8 mouse cellular contexts compared by ENCODE assay signal in genomic region chr14:7568382-7568781, GRCm38 (mm10). TPM values are rescaled to one million over a fixed set of nuclear protein-coding genes. Genes with fewer than 3 reads are reported as not detected.
DNase-seq lines count a peak whose midpoint lies in the region; ATAC-seq and TF ChIP-seq lines count a peak whose summit lies in the region.
"Not testable (repeated sequence)": the region's sequence is repeated elsewhere in the genome, so short reads cannot be mapped to it uniquely, and the experiment has no call there.

Gm3558 (minus strand) TSS chr14:7568566.

- intact Hi-C loops in heart, adult 2 months (cut with DNase I): not testable (repeated sequence)

- H3K9me3 ChIP-seq in embryonic facial prominence, embryonic 14.5 days (ENCODE audit: control insufficient read depth, low read length); hindbrain, embryonic 14.5 days (ENCODE audit: control insufficient read depth, low read length); midbrain, embryonic 15.5 days; stomach, embryonic 15.5 days: not testable (repeated sequence)

- not testable (repeated sequence) for TF ChIP-seq EP300 in heart, adult 2 months (IDR thresholded peaks at IDR 0.05; ENCODE audit: insufficient read depth, low read depth, low read length)

- H3K4me3 ChIP-seq in brown adipose tissue, adult 24 weeks (ENCODE audit: insufficient read depth, low read depth, low read length): peak within 1 kb of the TSS; percentile 60
- H3K4me3 ChIP-seq in embryonic facial prominence, embryonic 14.5 days (ENCODE audit: low read depth, low read length): peak within 1 kb of the TSS; percentile 32
- peak within 1 kb of the TSS; percentile 24; the same call in 1 of the 2 replicates for H3K4me3 ChIP-seq in heart, adult 2 months
- peak within 1 kb of the TSS; percentile 40 for H3K4me3 ChIP-seq in hindbrain, embryonic 14.5 days (replicated peaks; ENCODE audit: low read length)
- peak within 1 kb of the TSS; percentile 33; the same call in 1 of the 2 replicates for H3K4me3 ChIP-seq in liver, adult 2 months (ENCODE audit: insufficient read depth, low read depth, low read length)
- peak within 1 kb of the TSS; percentile 55 for H3K4me3 ChIP-seq in midbrain, embryonic 15.5 days
- H3K4me3 ChIP-seq in stomach, embryonic 15.5 days (replicated peaks): peak within 1 kb of the TSS; percentile 39

- peak within 1 kb of the TSS; percentile 68 for H3K27ac ChIP-seq in brown adipose tissue, adult 24 weeks (replicated peaks; ENCODE audit: low read depth, low read length)
- H3K27ac ChIP-seq in embryonic facial prominence, embryonic 14.5 days (replicated peaks; ENCODE audit: low read depth, low read length); heart, adult 2 months; hindbrain, embryonic 14.5 days; liver, adult 2 months (replicated peaks; ENCODE audit: insufficient read depth, low read depth, low read length); midbrain, embryonic 15.5 days; stomach, embryonic 15.5 days: not testable (repeated sequence)

- not testable (repeated sequence) for DNase-seq in embryonic facial prominence, embryonic 14.5 days (ENCODE audit: low spot score); hindbrain, embryonic 14.5 days (ENCODE audit: low spot score); liver, adult 2 months (ENCODE audit: extremely low read depth, low read depth, low spot score)
- peak; percentile 8 to 10 for DNase-seq in heart, adult 2 months
- peak; percentile 5 to 10 for DNase-seq in kidney, postnatal 4 days

- H3K4me1 ChIP-seq in brown adipose tissue, adult 24 weeks (ENCODE audit: control insufficient read depth, insufficient read depth, insufficient read length, low read length); embryonic facial prominence, embryonic 14.5 days (ENCODE audit: control insufficient read depth, insufficient read depth, low read length); heart, adult 2 months (ENCODE audit: control insufficient read depth, insufficient read depth, low read length); hindbrain, embryonic 14.5 days (replicated peaks; ENCODE audit: control insufficient read depth, insufficient read depth, low read length); liver, adult 2 months (ENCODE audit: control insufficient read depth, insufficient read depth, low read length); midbrain, embryonic 15.5 days; stomach, embryonic 15.5 days: not testable (repeated sequence)

- TF ChIP-seq CTCF in heart, adult 2 months (IDR thresholded peaks at IDR 0.05); liver, adult 2 months (IDR thresholded peaks at IDR 0.05; ENCODE audit: low read depth, low read length): not testable (repeated sequence)

- not testable (repeated sequence) for H3K36me3 ChIP-seq in embryonic facial prominence, embryonic 14.5 days (ENCODE audit: control insufficient read depth, insufficient read depth, low read length); heart, adult 2 months (ENCODE audit: control insufficient read depth, insufficient read depth, low read length); hindbrain, embryonic 14.5 days (replicated peaks; ENCODE audit: control insufficient read depth, insufficient read depth); liver, adult 2 months (ENCODE audit: control insufficient read depth, insufficient read depth, low read length); midbrain, embryonic 15.5 days (replicated peaks); stomach, embryonic 15.5 days

- not testable (repeated sequence) for ATAC-seq in embryonic facial prominence, embryonic 14.5 days (ENCODE audit: low read depth); hindbrain, embryonic 14.5 days (ENCODE audit: low FRiP score); stomach, embryonic 15.5 days (ENCODE audit: insufficient read depth, low FRiP score, low read depth)
- 0 out of 2 replicates have a peak, but pooled peaks have one; percentile 63 for ATAC-seq in midbrain, embryonic 15.5 days (replicated peaks)

- peak within 1 kb of the TSS; percentile 61 for H3K4me2 ChIP-seq in embryonic facial prominence, embryonic 14.5 days (ENCODE audit: low read depth, low read length)
- H3K4me2 ChIP-seq in hindbrain, embryonic 14.5 days (replicated peaks): peak within 1 kb of the TSS; percentile 73
- peak within 1 kb of the TSS; percentile 69 for H3K4me2 ChIP-seq in midbrain, embryonic 15.5 days
- peak within 1 kb of the TSS; percentile 82 for H3K4me2 ChIP-seq in stomach, embryonic 15.5 days

- H3K27me3 ChIP-seq in embryonic facial prominence, embryonic 14.5 days (replicated peaks; ENCODE audit: control insufficient read depth, insufficient read depth, low read length); heart, adult 2 months (ENCODE audit: control insufficient read depth, insufficient read depth, low read length); hindbrain, embryonic 14.5 days (ENCODE audit: control insufficient read depth, insufficient read depth, low read length); liver, adult 2 months (ENCODE audit: control insufficient read depth, insufficient read depth, low read length); midbrain, embryonic 15.5 days (replicated peaks); stomach, embryonic 15.5 days (replicated peaks): not testable (repeated sequence)

- not testable (repeated sequence) for H3K9ac ChIP-seq in embryonic facial prominence, embryonic 14.5 days (ENCODE audit: low read depth, low read length); liver, adult 2 months (ENCODE audit: low read depth, low read length); stomach, embryonic 15.5 days
- H3K9ac ChIP-seq in heart, adult 2 months (ENCODE audit: low read depth, low read length): peak within 1 kb of the TSS; percentile 48; the same call in 1 of the 2 replicates
- peak within 1 kb of the TSS; percentile 66 for H3K9ac ChIP-seq in hindbrain, embryonic 14.5 days
- peak within 1 kb of the TSS; percentile 49 for H3K9ac ChIP-seq in midbrain, embryonic 15.5 days

- TF ChIP-seq POLR2A in heart, adult 2 months (IDR thresholded peaks at IDR 0.05; ENCODE audit: insufficient read depth, low read depth, low read length); liver, adult 2 months (IDR thresholded peaks at IDR 0.05; ENCODE audit: extremely low read depth, insufficient read depth, low read length): not testable (repeated sequence)

- not testable (repeated sequence) for H3K79me2 ChIP-seq in heart, adult 2 months (replicated peaks; ENCODE audit: control insufficient read depth, insufficient read depth, low read length); liver, adult 2 months (ENCODE audit: control insufficient read depth, insufficient read depth, low read length)

- no CpG with 5 or more reads among the region's 34 CpGs for WGBS in embryonic facial prominence, embryonic 14.5 days
- 3% methylated on average over 6 of the region's 34 CpGs for WGBS in heart, adult 2 months
- no CpG with 5 or more reads among the region's 34 CpGs for WGBS in hindbrain, embryonic 14.5 days
- WGBS in liver, adult 2 months: 3% methylated on average over 5 of the region's 34 CpGs
- WGBS in midbrain, embryonic 15.5 days: 0% methylated on average over 4 of the region's 34 CpGs
- 0% methylated on average over 2 of the region's 34 CpGs for WGBS in stomach, embryonic 15.5 days

RNA-seq across cellular contexts. Expression of gene Gm3558, which starts in this region (rescaled TPM):
- not detected in 2 replicates for polyA plus RNA-seq in brown adipose tissue, adult 24 weeks (2012; ENCODE audit: insufficient read depth, insufficient read length, missing spikeins)
- polyA plus RNA-seq in embryonic facial prominence, embryonic 14.5 days (2014; fragmentation: Nextera tagmentation; extraction: Ambion mirVana): 0.17 TPM in 1 of 2 replicates, not detected in the other
- total RNA-seq in heart, adult 2 months (2021): 1 to 10 TPM in 1 of 2 experiments, under 1 TPM in 1; 0.91 to 1.1 TPM
- 0.23 and 0.45 TPM in 2 replicates for polyA plus RNA-seq in heart, adult 2 months (2012; rRNA removed)
- polyA plus RNA-seq in hindbrain, embryonic 14.5 days (2014; fragmentation: Nextera tagmentation; extraction: Ambion mirVana): 6.8 and 7.8 TPM in 2 replicates
- 0.09 TPM in 1 of 2 replicates, not detected in the other for total RNA-seq in liver, adult 2 months (2014; rRNA removed)
- polyA plus RNA-seq in liver, adult 2 months (2012; rRNA removed): not detected in 2 replicates
- 5.8 and 6.2 TPM in 2 replicates for polyA plus RNA-seq in midbrain, embryonic 15.5 days (2015; fragmentation: Nextera tagmentation; extraction: Ambion mirVana)
- polyA plus RNA-seq in stomach, embryonic 15.5 days (2015; fragmentation: Nextera tagmentation; extraction: Ambion mirVana): 0.17 and 0.48 TPM in 2 replicates
